Mouse (Mus musculus): Measurements from ENCODE around the gene Sema4c. TPM values are rescaled to one million over a fixed set of nuclear protein-coding genes. Genes with fewer than 3 reads are reported as not detected.

The Sema4c gene
- polyA plus RNA-seq, 1 experiment, result 14.6 TPM

DNA sequence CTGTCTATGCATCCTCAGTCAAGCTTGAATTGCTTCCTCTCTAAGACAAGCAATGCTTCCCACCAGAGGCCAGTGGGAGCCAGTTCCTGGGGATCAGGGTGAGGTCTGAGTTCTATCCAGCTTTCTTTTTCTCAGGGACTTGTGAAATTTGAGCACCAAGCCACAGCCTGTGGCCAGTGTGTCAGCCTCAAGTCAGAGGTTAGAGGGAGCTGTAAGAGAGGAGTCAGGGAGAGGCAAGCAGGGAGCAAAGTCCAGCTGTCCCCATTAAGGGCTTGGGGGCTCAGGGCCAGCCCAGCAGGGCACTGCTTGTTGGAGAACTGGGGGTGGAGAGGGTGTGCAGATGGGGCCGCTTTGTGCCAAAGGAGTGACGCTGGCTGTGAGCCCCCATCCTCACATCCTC lies 5.0 kb upstream of the Sema4c start:
- H3K27ac ChIP-seq (ENCODE audit: control insufficient read depth, insufficient read depth, low read depth, low read length), result no peak overlapping the region
- no peaks in the 10 kb centered on the region for H3K27me3 ChIP-seq (ENCODE audit: control insufficient read depth, insufficient read depth, low read length)
- H3K36me3 ChIP-seq (ENCODE audit: control insufficient read depth, insufficient read depth, low read length), result no peaks in the 10 kb centered on the region; the same call in 1 of the 2 replicates
- no peak overlapping the region for H3K4me3 ChIP-seq (ENCODE audit: control insufficient read depth, low read depth, low read length)
- H3K4me1 ChIP-seq (ENCODE audit: control insufficient read depth, insufficient read depth, low read length), result peaks cover 12% of the 10 kb centered on the region
- no peak for TF ChIP-seq POLR2A (IDR thresholded peaks at IDR 0.05; ENCODE audit: control insufficient read depth, low read depth, low read length)
- TF ChIP-seq CTCF (IDR thresholded peaks at IDR 0.05; ENCODE audit: control insufficient read depth, insufficient read depth, insufficient replicate concordance, low read depth, low read length), result no peak

DNA sequence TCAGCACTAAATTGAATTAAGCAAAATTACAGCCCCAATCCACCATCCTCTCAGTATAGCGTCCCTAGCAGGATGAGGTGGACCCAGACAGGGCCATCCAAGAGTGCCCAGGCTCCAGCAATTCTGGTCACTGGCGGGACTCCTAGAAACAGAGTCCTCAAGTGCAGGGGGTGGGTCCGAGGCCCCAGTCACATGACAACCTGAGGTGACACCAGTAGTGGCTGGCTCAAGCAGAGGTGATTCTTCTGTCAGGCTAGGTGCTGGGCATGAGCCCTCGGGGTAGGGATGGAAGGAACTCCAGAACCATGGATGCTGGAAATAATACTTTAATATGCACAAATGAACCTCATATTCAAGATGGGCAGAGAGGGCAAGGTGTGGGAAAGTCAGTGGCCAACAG lies 4.2 kb upstream of the Sema4c start:
- peaks cover 19% of the 10 kb centered on the region for H3K4me1 ChIP-seq (ENCODE audit: control insufficient read depth, insufficient read depth, low read length)
- H3K27me3 ChIP-seq (ENCODE audit: control insufficient read depth, insufficient read depth, low read length), result no peaks in the 10 kb centered on the region
- H3K4me3 ChIP-seq (ENCODE audit: control insufficient read depth, low read depth, low read length), result no peak overlapping the region
- no peak for TF ChIP-seq POLR2A (IDR thresholded peaks at IDR 0.05; ENCODE audit: control insufficient read depth, low read depth, low read length)
- TF ChIP-seq CTCF (IDR thresholded peaks at IDR 0.05; ENCODE audit: control insufficient read depth, insufficient read depth, insufficient replicate concordance, low read depth, low read length), result no peak
- H3K36me3 ChIP-seq (ENCODE audit: control insufficient read depth, insufficient read depth, low read length), result no peaks in the 10 kb centered on the region; the same call in 1 of the 2 replicates
- no peak overlapping the region for H3K27ac ChIP-seq (ENCODE audit: control insufficient read depth, insufficient read depth, low read depth, low read length)

DNA sequence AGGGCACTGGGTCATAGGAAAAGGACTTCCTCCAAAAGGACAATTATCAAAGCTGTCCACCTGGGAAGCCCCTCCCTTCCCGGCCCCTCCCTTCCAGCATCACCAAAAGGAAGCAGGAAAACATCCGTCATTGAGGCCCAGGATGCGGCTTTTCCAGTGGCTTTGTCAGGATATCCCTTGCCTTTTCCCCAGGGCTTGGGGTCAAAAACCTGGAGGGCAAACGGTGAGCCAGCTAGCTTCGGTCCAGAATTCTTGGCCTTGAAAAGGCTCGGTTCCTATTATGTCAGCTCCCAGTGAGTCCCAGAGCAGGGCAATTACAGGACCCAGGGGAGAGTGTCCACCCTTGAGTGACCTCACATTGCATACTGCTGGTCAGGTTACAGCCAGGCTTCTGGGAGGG lies 2.8 kb upstream of the Sema4c start:
- Histone ChIP-seq H3K27me3 (ENCODE audit: control insufficient read depth, insufficient read depth, low read length) (no peaks in the 10 kb centered on the region; the same call in 1 of the 2 replicates), H3K4me1 (ENCODE audit: control insufficient read depth, insufficient read depth, low read length) (peaks cover 34% of the 10 kb centered on the region), H3K36me3 (ENCODE audit: control insufficient read depth, insufficient read depth, low read length) (no peaks in the 10 kb centered on the region; the same call in 1 of the 2 replicates), H3K27ac (ENCODE audit: control insufficient read depth, insufficient read depth, low read depth, low read length) (no peak overlapping the region), H3K4me3 (ENCODE audit: control insufficient read depth, low read depth, low read length) (no peak overlapping the region)
- no peak for TF ChIP-seq POLR2A (IDR thresholded peaks at IDR 0.05; ENCODE audit: control insufficient read depth, low read depth, low read length)
- no peak for TF ChIP-seq CTCF (IDR thresholded peaks at IDR 0.05; ENCODE audit: control insufficient read depth, insufficient read depth, insufficient replicate concordance, low read depth, low read length)

DNA sequence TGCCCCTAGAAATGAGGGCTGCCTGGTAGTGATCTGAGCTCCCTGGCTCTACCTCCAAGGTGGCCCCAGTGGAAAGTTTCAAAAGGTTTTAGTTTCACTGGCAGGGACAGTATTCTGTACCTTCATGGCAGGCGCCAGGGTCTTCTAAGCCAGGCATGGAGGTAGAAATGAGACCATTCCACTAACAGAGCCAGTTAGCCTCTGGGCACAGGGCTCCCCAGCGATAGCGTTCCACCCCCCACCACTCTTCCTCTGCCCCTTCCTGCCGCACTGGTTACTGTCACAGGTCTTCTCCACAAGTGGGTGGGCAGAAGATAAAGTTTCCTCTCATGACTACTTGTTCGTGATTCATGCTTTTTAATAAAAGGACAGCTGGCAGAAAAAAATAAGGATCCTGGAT lies 1.7 kb upstream of the Sema4c start:
- H3K36me3 ChIP-seq (ENCODE audit: control insufficient read depth, insufficient read depth, low read length), result no peaks in the 10 kb centered on the region; the same call in 1 of the 2 replicates
- no peak overlapping the region for H3K27ac ChIP-seq (ENCODE audit: control insufficient read depth, insufficient read depth, low read depth, low read length)
- TF ChIP-seq POLR2A (IDR thresholded peaks at IDR 0.05; ENCODE audit: control insufficient read depth, low read depth, low read length) (no peak), CTCF (IDR thresholded peaks at IDR 0.05; ENCODE audit: control insufficient read depth, insufficient read depth, insufficient replicate concordance, low read depth, low read length) (no peak)
- peaks cover 39% of the 10 kb centered on the region for H3K4me1 ChIP-seq (ENCODE audit: control insufficient read depth, insufficient read depth, low read length)
- no peaks in the 10 kb centered on the region; the same call in 1 of the 2 replicates for H3K27me3 ChIP-seq (ENCODE audit: control insufficient read depth, insufficient read depth, low read length)
- no peak overlapping the region for H3K4me3 ChIP-seq (ENCODE audit: control insufficient read depth, low read depth, low read length)

DNA sequence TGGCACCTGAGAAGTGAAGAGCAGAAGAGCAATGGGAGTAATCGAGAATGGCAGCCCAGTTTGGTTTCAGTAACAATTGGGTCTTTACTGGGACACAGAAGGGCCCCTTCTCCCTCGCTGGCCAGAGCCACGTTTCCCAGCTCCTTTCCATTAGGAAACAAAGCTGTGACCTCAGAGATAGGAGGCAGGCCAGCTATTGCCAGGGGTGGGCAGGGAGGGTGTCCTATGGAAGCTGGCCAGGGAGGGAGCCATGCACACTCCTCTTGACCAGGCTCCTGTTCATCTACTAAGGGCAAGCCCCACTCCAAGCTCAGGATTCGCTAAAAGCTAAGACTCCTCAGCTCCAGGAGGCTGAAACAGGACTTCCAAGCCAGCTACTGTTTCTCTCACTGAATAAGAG lies 1.1 kb upstream of the Sema4c start:
- no peaks in the 10 kb centered on the region; the same call in 1 of the 2 replicates for H3K27me3 ChIP-seq (ENCODE audit: control insufficient read depth, insufficient read depth, low read length)
- peaks cover 39% of the 10 kb centered on the region for H3K4me1 ChIP-seq (ENCODE audit: control insufficient read depth, insufficient read depth, low read length)
- TF ChIP-seq POLR2A (IDR thresholded peaks at IDR 0.05; ENCODE audit: control insufficient read depth, low read depth, low read length), result no peak
- TF ChIP-seq CTCF (IDR thresholded peaks at IDR 0.05; ENCODE audit: control insufficient read depth, insufficient read depth, insufficient replicate concordance, low read depth, low read length), result no peak
- no peak overlapping the region for H3K27ac ChIP-seq (ENCODE audit: control insufficient read depth, insufficient read depth, low read depth, low read length)
- no peaks in the 10 kb centered on the region; the same call in 1 of the 2 replicates for H3K36me3 ChIP-seq (ENCODE audit: control insufficient read depth, insufficient read depth, low read length)
- H3K4me3 ChIP-seq (ENCODE audit: control insufficient read depth, low read depth, low read length), result no peak overlapping the region

DNA sequence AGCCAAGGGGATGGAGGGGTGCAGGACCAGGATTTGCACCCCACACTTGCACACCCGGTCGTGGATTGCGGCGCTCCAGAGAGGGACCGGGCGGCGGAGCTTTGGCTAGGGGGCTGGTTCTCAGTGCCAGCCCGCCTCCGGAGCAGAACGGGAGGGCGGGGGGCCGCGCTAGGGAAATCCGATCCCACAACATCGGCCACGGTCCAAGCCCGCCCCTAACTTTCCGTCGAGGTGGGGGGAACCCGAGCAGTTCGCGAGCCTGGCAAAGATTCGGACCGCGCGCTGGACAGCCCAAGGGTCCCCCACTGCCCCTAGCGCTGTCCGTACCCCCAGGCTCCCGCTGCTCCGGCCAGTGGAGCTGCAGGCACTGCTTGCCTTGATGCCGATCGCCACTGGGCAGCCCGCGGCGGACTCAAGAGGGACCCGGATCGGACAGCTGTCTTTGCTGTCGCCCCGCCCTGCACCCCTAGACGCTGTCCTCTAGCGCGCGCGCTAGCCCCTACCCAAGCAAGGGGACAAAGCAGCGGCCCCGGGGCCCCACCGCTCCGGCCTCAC lies 615 bp downstream of the Sema4c start:
- peak overlapping the region; percentile 75 for H3K27ac ChIP-seq (ENCODE audit: control insufficient read depth, insufficient read depth, low read depth, low read length)
- TF ChIP-seq CTCF (IDR thresholded peaks at IDR 0.05; ENCODE audit: control insufficient read depth, insufficient read depth, insufficient replicate concordance, low read depth, low read length) (no peak), POLR2A (IDR thresholded peaks at IDR 0.05; ENCODE audit: control insufficient read depth, low read depth, low read length) (no peak)
- H3K27me3 ChIP-seq (ENCODE audit: control insufficient read depth, insufficient read depth, low read length), result no peaks in the 10 kb centered on the region; the same call in 1 of the 2 replicates
- peak overlapping the region; percentile 89 for H3K4me3 ChIP-seq (ENCODE audit: control insufficient read depth, low read depth, low read length)
- H3K36me3 ChIP-seq (ENCODE audit: control insufficient read depth, insufficient read depth, low read length), result peaks cover 3% of the 10 kb centered on the region
- H3K4me1 ChIP-seq (ENCODE audit: control insufficient read depth, insufficient read depth, low read length), result peaks cover 39% of the 10 kb centered on the region

DNA sequence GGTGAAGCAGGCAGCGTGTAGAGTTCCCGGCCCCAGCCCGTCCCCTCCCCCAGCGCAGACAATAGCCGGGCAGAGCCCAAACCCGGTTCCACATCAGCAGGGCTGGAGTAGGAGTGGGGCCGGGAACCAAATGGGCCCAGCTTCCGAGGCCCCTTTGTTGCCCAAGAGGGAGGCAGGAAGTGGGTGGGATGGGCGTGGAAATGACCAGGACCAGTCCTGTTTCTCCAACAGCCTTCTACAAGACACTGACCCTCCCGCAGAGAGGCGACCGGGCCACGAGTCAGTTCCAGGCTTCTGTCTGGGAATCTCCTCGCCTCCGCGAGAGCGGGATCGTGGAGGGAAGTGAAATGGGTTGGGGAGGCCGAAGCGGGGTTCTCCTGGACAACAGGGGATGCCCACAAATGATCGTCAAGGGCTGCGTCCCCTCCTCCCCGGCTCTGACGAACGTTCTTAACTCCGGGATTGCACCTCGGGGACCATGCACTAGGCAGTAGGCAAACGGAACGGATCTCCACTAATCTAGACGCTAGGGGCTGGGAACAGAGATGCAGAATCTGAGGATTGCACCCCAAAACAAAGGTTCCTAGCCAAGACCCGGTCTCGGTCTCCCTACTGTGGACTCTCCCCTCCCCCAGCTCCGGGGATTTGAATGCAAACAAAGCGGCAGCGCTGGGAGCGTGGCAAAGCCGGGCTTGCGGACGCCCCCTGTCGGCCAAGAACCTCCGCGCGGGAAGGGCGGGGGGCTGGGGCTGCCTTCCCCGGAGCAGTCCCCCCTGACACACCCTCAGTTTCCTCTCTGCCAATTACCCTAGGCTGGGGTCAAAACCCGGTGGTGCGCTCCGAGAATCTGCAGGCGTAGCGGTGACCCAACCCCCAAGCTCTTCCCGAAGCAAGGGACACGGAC lies 1.3 kb downstream of the Sema4c start:
- H3K4me3 ChIP-seq (ENCODE audit: control insufficient read depth, low read depth, low read length), result peak overlapping the region; percentile 89
- H3K36me3 ChIP-seq (ENCODE audit: control insufficient read depth, insufficient read depth, low read length), result peaks cover 3% of the 10 kb centered on the region
- no peaks in the 10 kb centered on the region; the same call in 1 of the 2 replicates for H3K27me3 ChIP-seq (ENCODE audit: control insufficient read depth, insufficient read depth, low read length)
- TF ChIP-seq CTCF (IDR thresholded peaks at IDR 0.05; ENCODE audit: control insufficient read depth, insufficient read depth, insufficient replicate concordance, low read depth, low read length) (peak; percentile 16), POLR2A (IDR thresholded peaks at IDR 0.05; ENCODE audit: control insufficient read depth, low read depth, low read length) (peak; percentile 46; the same call in 1 of the 2 replicates)
- H3K4me1 ChIP-seq (ENCODE audit: control insufficient read depth, insufficient read depth, low read length), result peaks cover 38% of the 10 kb centered on the region
- peak overlapping the region; percentile 79 for H3K27ac ChIP-seq (ENCODE audit: control insufficient read depth, insufficient read depth, low read depth, low read length)

All from testis, adult 2 months (tissue).